Mouse (Mus musculus) subcutaneous adipose tissue, adult 2 months (tissue): ENCODE measurements around the gene Ankrd13a. TPM values are rescaled to one million over a fixed set of nuclear protein-coding genes. Genes with fewer than 3 reads are reported as not detected.

Experiments used
- polyA plus RNA-seq: library from polyadenylated mRNA; depleted of rRNA; stranded (reverse); fragments of >200 nt; gene quantifications from 2 replicates; pipeline ENCODE4 v1.2.3, GENCODE M21; 2012; ENCODE audit warnings: low replicate concordance; rRNA removed

Ankrd13a gene
- polyA plus RNA-seq, result 56.3 and 68.3 TPM in 2 replicates

GRCm38 (mm10) chr5:114774403-114775051 is at the start of gene Ankrd13a:
Ankrd13a (plus strand) TSS chr5:114774677.

GRCm38 (mm10) chr5:114775056-114775979 is 841 bp downstream of the Ankrd13a start, which contains the start of gene Git2:
Git2 (minus strand) TSS chr5:114775517.

GRCm38 (mm10) chr5:114822796-114823688 is 48.6 kb downstream of the Ankrd13a start, which contains the start of gene 1500011B03Rik:
1500011B03Rik (minus strand) TSS chr5:114823468.

GRCm38 (mm10) chr5:114853364-114853763 is 78.9 kb downstream of the Ankrd13a start, which contains the start of gene 4930519G04Rik:
4930519G04Rik (plus strand) TSS chr5:114853664.

Other genes with a start within 250 kb of the Ankrd13a start
- 2.0 and 3.0 TPM in 2 replicates for gene Fam222a, start 206.7 kb upstream of the Ankrd13a start, polyA plus RNA-seq
- 17.5 and 22.4 TPM in 2 replicates for gene Trpv4, start 116.3 kb upstream of the Ankrd13a start, polyA plus RNA-seq
- 114 and 148 TPM in 2 replicates for gene Gltp, start 83.7 kb upstream of the Ankrd13a start, polyA plus RNA-seq
- gene Tchp, start 66.9 kb upstream of the Ankrd13a start, polyA plus RNA-seq, result 12.5 and 20.2 TPM in 2 replicates
- gene Git2, start 840 bp downstream of the Ankrd13a start, polyA plus RNA-seq, result 61.9 and 72.9 TPM in 2 replicates
- gene 1500011B03Rik, start 48.8 kb downstream of the Ankrd13a start, polyA plus RNA-seq, result 27.1 and 30.7 TPM in 2 replicates
- gene 4930519G04Rik, start 79.0 kb downstream of the Ankrd13a start, polyA plus RNA-seq, result not detected in 2 replicates
- gene Gm9936, start 84.0 kb downstream of the Ankrd13a start, polyA plus RNA-seq, result 0.09 TPM in 1 of 2 replicates, not detected in the other
- 21.5 and 41.6 TPM in 2 replicates for gene Oasl2, start 122.3 kb downstream of the Ankrd13a start, polyA plus RNA-seq
- gene Oasl1, start 148.6 kb downstream of the Ankrd13a start, polyA plus RNA-seq, result 6.8 and 11.6 TPM in 2 replicates
- 16.4 and 30.7 TPM in 2 replicates for gene 2210016L21Rik, start 167.5 kb downstream of the Ankrd13a start, polyA plus RNA-seq
- 0.10 TPM in 1 of 2 replicates, not detected in the other for gene Hnf1a, start 196.4 kb downstream of the Ankrd13a start, polyA plus RNA-seq
- gene Sppl3, start 236.5 kb downstream of the Ankrd13a start, polyA plus RNA-seq, result 57.6 and 93.3 TPM in 2 replicates